Mouse (Mus musculus): ENCODE data around the gene Gm3526. TPM values are rescaled to one million over a fixed set of nuclear protein-coding genes. Genes with fewer than 3 reads are reported as not detected.
"Not testable (repeated sequence)": the region's sequence is repeated elsewhere in the genome, so short reads cannot be mapped to it uniquely, and the experiment has no call there.

Gene Gm3526
- polyA plus RNA-seq (2012; rRNA removed), result not detected in 2 replicates

DNA sequence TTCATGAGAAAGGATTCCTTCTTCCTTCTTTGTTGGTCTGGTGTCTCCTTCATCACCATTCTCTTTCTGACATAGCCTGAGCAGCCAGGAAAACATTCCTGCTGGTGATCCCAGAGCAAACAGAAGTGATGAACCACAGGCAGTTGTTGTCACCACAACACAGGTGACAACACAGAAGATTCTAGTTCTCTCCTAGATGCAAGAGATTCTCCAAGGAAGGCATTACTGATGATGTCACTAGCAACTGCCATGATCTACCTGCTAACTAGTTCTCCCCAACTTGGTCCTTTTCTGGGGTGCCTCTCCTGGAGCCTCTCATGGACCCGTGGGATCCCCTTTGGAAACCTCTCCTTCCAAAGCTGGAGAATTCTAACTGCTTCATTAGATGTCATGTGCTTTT is at the start of gene Gm3526:
Gene Gm3526, minus strand, starts transcription at position 101 of the 400 bp plus-strand sequence.
- not testable (repeated sequence) for H3K27me3 ChIP-seq (ENCODE audit: control insufficient read depth, insufficient read depth, low read length); H3K4me1 ChIP-seq (ENCODE audit: control insufficient read depth, insufficient read depth, insufficient read length, low read length); H3K27ac ChIP-seq (ENCODE audit: insufficient read depth, low read depth, low read length); H3K4me3 ChIP-seq (ENCODE audit: low read depth, low read length); H3K36me3 ChIP-seq (ENCODE audit: control insufficient read depth, insufficient read depth, low read length)
- no CpG with 5 or more reads among the region's 1 CpGs for WGBS

Other genes starting within 250 kb of the Gm3526 start
- not detected in 2 replicates for gene Gm3298, start 244.7 kb downstream of the Gm3526 start, polyA plus RNA-seq (2012; rRNA removed)
- not detected in 2 replicates for gene 4930555G01Rik, start 210.0 kb downstream of the Gm3526 start, polyA plus RNA-seq (2012; rRNA removed)
- gene Gm8281, start 189.5 kb downstream of the Gm3526 start, polyA plus RNA-seq (2012; rRNA removed), result not detected in 2 replicates
- gene Gm8279, start 129.1 kb downstream of the Gm3526 start, polyA plus RNA-seq (2012; rRNA removed), result not detected in 2 replicates
- gene Gm3317, start 96.0 kb downstream of the Gm3526 start, polyA plus RNA-seq (2012; rRNA removed), result not detected in 2 replicates
- not detected in 2 replicates for gene Gm8271, start 74.8 kb downstream of the Gm3526 start, polyA plus RNA-seq (2012; rRNA removed)
- gene Gm3542, start 74.3 kb upstream of the Gm3526 start, polyA plus RNA-seq (2012; rRNA removed), result not detected in 2 replicates
- not detected in 2 replicates for gene Gm3500, start 128.5 kb upstream of the Gm3526 start, polyA plus RNA-seq (2012; rRNA removed)
- gene Gm3194, start 194.9 kb upstream of the Gm3526 start, polyA plus RNA-seq (2012; rRNA removed), result not detected in 2 replicates
- gene Gm8246, start 217.2 kb upstream of the Gm3526 start, polyA plus RNA-seq (2012; rRNA removed), result not detected in 2 replicates
- gene Gm3187, start 223.6 kb upstream of the Gm3526 start, polyA plus RNA-seq (2012; rRNA removed), result not detected in 2 replicates
- not detected in 2 replicates for gene Gm3488, start 241.1 kb upstream of the Gm3526 start, polyA plus RNA-seq (2012; rRNA removed)